Mouse (Mus musculus) heart, adult 10 weeks (tissue): ENCODE measurements around the gene Olfr818. TPM values are rescaled to one million over a fixed set of nuclear protein-coding genes. Genes with fewer than 3 reads are reported as not detected.

Source experiments
- polyA plus RNA-seq: library from polyadenylated mRNA; stranded (reverse); fragments of 350-450 nt; fragmentation: Illumina TruSeq; extraction: RNeasy Lipid Tissue Mini Kit (QIAGEN cat#74804); gene quantifications from one replicate; pipeline ENCODE4 v1.2.3, GENCODE M21; 2014; ENCODE audit warnings: low read depth, low replicate concordance

Olfr818 gene
- not detected for polyA plus RNA-seq

DNA sequence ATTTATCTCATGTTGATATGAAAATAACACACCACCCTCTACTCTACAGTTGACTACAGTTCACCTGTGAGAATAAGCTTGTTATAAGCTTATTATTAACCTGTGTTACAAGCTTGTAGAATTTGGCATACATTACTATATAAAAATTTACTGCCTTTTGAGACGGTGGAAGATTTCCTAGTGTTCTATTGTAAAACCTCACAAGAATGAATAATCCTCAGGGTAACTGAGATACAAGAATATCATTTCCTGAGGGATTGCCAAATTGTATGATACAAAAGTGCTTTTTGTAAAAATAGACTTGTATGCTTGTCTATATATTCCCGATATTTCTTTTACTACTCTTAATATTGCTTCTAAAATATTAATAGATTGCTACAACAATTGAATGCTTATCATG lies at the start of gene Olfr818:
Olfr818 (minus strand) TSS at position 101 of the 400 bp plus-strand sequence.

GRCm38 (mm10) chr10:129984962-129985361 lies 36.1 kb upstream of the Olfr818 start, which contains the start of gene Gm10310:
Gm10310 (minus strand) TSS chr10:129985062.

DNA sequence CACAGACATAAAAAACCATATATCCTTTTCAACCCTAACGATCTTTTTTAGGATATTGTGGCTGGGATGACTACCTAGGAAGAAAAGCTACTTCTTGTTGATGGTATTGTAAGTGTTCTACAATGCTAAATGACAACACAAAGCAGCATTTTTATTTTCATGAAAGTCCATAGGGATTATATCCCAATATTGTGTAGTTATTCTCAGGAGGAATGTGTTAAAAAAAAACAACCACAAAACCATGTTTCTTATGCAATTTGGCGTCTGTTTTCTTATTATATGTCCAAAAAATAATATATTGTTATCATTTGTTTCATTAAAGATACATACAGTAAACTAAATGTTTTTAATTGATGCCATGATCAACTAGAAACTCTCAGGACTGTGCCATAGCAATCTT lies 27.1 kb upstream of the Olfr818 start, which contains the start of gene Olfr247:
Olfr247 (minus strand) TSS at position 101 of the 400 bp plus-strand sequence.

DNA sequence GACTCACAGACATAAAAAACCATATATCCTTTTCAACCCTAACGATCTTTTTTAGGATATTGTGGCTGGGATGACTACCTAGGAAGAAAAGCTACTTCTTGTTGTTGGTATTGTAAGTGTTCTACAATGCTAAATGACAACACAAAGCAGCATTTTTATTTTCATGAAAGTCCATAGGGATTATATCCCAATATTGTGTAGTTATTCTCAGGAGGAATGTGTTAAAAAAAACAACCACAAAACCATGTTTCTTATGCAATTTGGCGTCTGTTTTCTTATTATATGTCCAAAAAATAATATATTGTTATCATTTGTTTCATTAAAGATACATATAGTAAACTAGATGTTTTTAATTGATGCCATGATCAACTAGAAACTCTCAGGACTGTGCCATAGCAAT lies 18.3 kb upstream of the Olfr818 start, which contains the start of gene Olfr819:
Olfr819 (minus strand) TSS at position 101 of the 400 bp plus-strand sequence.

DNA sequence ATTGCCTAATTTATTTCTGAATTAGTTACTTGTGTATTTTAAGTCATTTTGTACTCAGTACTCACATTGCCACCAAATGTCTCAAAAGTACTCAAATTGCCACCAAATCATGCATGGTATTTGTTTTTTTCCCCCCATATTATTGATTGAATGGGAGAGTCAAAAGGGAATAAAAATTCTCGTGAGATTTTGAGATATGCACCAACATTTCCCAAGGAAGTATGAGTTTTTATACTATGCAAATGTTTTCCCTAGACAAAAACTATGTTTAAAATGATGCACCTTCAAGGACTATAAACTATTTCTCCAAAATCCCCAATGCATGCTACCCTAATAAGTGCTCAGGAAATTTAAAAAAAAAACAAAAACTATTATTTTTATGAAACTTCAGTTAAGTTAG lies 33.4 kb downstream of the Olfr818 start, which contains the start of gene Olfr816:
Olfr816 (minus strand) TSS at position 101 of the 400 bp plus-strand sequence.

DNA sequence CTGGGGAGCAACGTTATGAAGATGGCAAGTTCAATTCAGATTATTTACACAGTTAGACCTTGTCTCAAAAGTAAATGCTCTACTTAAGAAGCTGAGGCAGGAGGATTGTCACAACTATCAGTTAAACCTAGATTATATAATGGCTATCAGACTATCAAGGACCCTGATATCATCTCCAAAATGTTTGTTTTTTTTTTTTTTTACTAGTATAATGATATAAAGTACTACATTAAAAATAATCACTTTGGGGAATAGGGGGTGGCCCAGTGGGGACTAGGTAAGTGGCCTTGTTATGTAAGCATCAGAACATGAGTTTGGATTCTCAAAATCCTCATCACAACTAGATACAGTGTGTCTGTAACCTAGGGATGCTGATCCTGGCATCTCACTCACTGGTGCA lies 43.1 kb downstream of the Olfr818 start, which contains the start of gene Olfr815:
Olfr815 (minus strand) TSS at position 101 of the 400 bp plus-strand sequence.

Other genes starting within 250 kb of the Olfr818 start
- gene Olfr804, start 245.9 kb downstream of the Olfr818 start, polyA plus RNA-seq = not detected
- not detected for gene Olfr805, start 219.7 kb downstream of the Olfr818 start, polyA plus RNA-seq
- gene Olfr806, start 207.2 kb downstream of the Olfr818 start, polyA plus RNA-seq = not detected
- gene Olfr807, start 191.3 kb downstream of the Olfr818 start, polyA plus RNA-seq = not detected
- gene Olfr808, start 183.6 kb downstream of the Olfr818 start, polyA plus RNA-seq = not detected
- not detected for gene Olfr809, start 174.5 kb downstream of the Olfr818 start, polyA plus RNA-seq
- gene Olfr810, start 154.2 kb downstream of the Olfr818 start, polyA plus RNA-seq = not detected
- not detected for gene Olfr811, start 144.7 kb downstream of the Olfr818 start, polyA plus RNA-seq
- not detected for gene Olfr812, start 103.0 kb downstream of the Olfr818 start, polyA plus RNA-seq
- gene Olfr813, start 93.7 kb downstream of the Olfr818 start, polyA plus RNA-seq = not detected
- not detected for gene Olfr814, start 69.2 kb downstream of the Olfr818 start, polyA plus RNA-seq
- not detected for gene Olfr815, start 43.2 kb downstream of the Olfr818 start, polyA plus RNA-seq
- not detected for gene Olfr816, start 33.5 kb downstream of the Olfr818 start, polyA plus RNA-seq
- gene Olfr819, start 18.2 kb upstream of the Olfr818 start, polyA plus RNA-seq = not detected
- gene Olfr247, start 27.0 kb upstream of the Olfr818 start, polyA plus RNA-seq = not detected
- gene Gm10310, start 36.0 kb upstream of the Olfr818 start, polyA plus RNA-seq = not detected
- not detected for gene Olfr820, start 63.5 kb upstream of the Olfr818 start, polyA plus RNA-seq
- not detected for gene Olfr821, start 81.2 kb upstream of the Olfr818 start, polyA plus RNA-seq
- not detected for gene Olfr822, start 122.1 kb upstream of the Olfr818 start, polyA plus RNA-seq
- gene Olfr823, start 166.3 kb upstream of the Olfr818 start, polyA plus RNA-seq = not detected
- gene Olfr824, start 180.9 kb upstream of the Olfr818 start, polyA plus RNA-seq = not detected
- not detected for gene Olfr825, start 217.7 kb upstream of the Olfr818 start, polyA plus RNA-seq
- gene Olfr826, start 235.1 kb upstream of the Olfr818 start, polyA plus RNA-seq = not detected